Mouse (Mus musculus) layer of hippocampus, postnatal 14 days (tissue): Measurements from ENCODE around the gene Ubald2. TPM values are rescaled to one million over a fixed set of nuclear protein-coding genes. Genes with fewer than 3 reads are reported as not detected.
"Not testable (repeated sequence)": the region's sequence is repeated elsewhere in the genome, so short reads cannot be mapped to it uniquely, and the experiment has no call there.

Experiments used
- DNase-seq, 2 experiments: peaks; one replicate each; pipeline ENCODE4 v3.0.0; 2021 to 2022; ENCODE audit warnings: low spot score in 2 of 2, mixed read lengths in 1 of 2
- total RNA-seq, 2 experiments: library from RNA; stranded (reverse); gene quantifications; 2 replicates each; pipeline ENCODE4 v1.2.3; 2021

Ubald2 gene
- total RNA-seq, 2 experiments from 2014 or later = 38.7 to 41.4 TPM

DNA sequence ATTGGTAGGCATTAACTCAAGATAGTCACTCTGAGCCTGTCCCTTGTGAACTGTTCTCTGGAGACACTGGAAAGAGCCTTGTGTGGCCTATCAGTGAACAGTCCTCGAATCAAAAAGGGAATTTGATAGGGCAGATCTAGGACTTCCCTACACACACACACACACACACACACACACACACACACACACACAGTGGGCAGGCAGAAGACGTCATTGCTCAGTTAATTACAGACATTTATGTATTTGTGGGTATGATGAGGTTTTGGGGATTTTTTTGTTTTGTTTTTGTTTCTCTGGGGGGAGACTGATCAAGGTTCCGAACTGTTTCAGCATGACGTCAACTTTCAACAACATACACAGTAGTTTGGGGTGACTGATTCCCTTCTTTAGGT lies 20.3 kb upstream of the Ubald2 start:
- no peak for DNase-seq

DNA sequence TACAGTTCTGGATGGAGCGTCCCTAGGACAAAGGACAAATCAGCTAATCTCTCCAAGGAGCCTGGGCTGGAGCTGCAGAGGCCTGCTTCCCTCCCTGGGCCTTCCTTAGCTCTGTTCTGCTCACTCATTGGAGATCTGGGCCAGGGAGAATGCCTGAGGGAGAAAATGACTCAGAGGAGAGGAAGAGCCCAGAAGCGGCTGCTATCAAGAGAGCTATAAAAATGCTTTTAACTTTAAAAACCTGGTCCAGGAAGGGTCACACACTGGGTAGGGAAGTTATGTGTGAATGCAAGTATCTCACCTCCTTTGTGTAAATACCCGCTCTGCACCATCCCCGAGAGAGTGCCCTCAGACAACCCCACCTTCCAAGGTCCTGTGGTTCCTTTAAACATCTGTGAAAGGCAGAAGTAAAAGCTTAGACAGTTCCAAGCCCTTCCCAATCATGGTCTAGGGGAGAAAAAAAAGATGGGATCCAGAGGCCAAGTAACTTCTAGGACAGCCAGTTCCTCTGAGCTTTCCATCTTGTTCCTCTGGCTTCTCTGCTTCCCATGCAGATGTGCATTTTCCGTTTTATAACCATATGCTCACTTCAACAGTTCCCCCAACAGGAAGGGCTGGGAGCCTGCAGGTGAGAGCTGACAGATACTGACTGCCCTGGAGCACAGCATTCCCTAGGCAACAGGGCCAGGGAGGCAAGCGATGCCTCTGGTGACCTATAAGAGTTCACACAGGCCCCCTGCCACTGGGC lies 17.5 kb upstream of the Ubald2 start:
- DNase-seq = no peak

GRCm38 (mm10) chr11:116417054-116417453 lies 16.8 kb upstream of the Ubald2 start:
- no peak for DNase-seq

DNA sequence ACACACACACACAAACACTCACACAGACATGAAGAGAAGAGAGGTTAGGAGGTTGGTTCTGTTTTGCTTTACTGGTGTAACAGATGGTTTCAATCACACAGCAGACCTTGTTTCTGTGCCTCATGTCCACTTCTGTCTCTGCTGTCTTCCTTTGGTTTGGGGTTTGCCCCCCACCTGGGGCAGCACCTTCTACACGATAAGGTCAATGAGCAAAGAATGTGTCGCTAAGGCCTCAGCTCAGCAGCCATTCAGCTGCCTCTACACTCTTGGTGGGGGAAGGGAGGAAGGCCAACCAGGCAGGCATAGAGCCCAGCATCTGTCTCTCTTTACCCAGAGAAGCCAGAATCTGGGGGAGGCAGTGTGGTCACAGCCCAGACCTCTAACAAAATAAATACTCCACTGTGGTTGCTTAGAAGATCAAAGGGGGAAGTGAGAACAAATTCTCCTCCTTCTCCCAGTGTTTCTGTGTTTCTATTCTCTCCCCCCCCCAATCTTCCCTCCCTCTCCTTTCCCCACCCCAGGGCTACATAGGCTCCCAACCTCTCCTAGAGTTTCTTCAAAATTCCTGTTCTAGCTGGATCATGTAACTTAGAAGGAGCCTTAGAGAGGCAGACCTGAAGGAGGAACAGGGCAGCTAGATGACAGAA lies 15.6 kb upstream of the Ubald2 start:
- DNase-seq = no peak

DNA sequence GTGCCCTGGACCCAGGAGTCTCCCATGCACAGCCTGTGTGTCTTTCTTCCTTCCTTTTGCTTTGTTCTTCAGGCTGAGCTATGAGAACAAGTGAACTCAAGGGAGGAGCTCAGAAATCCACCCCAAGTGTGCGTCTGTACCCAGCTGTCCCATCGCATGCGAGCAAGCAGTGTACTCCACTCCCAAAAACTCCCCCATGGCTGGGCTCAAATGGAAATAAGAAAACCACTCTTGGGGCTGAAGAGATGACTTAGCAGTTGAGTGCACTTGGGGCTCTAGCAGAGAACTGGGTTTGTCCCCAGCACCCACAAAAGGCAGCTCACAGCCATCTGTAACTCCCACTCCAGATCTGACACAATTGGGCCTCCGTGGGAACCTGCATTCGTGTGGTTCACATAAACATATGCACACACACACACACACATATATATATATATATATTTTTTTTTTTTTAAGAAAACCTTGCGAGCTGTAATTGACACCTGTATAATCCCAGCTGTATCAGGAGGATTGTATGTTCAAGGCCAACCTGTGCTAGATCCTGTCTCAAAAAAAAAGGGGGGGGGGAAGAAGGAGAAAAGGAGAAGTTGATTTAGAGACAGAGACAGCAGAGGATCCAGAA lies 14.9 kb upstream of the Ubald2 start:
- no peak for DNase-seq

DNA sequence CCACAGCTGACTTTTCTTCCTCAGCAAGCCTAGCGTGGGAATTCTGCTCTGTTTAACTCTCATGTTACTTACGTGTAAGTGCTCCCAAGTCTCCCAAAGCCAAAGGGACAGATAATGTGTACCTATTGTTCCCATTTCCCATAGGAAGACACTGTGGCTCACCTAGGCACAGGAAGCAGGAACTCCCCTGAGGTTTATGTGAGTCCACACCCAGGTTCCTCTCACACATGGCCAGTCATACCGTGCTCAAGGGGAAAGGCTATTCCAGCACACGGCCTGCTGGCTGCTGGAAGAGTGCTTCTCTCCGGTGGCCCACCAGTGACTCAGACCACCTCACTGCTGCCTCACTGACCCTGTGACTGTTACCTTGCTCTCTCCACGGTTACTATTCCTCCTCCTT lies 12.8 kb upstream of the Ubald2 start:
- no peak for DNase-seq

- DNase-seq = no peak
Measured at GRCm38 (mm10) chr11:116422562-116422961, 11.3 kb upstream of the Ubald2 start.

GRCm38 (mm10) chr11:116423214-116423613 lies 10.7 kb upstream of the Ubald2 start:
- no peak for DNase-seq

DNA sequence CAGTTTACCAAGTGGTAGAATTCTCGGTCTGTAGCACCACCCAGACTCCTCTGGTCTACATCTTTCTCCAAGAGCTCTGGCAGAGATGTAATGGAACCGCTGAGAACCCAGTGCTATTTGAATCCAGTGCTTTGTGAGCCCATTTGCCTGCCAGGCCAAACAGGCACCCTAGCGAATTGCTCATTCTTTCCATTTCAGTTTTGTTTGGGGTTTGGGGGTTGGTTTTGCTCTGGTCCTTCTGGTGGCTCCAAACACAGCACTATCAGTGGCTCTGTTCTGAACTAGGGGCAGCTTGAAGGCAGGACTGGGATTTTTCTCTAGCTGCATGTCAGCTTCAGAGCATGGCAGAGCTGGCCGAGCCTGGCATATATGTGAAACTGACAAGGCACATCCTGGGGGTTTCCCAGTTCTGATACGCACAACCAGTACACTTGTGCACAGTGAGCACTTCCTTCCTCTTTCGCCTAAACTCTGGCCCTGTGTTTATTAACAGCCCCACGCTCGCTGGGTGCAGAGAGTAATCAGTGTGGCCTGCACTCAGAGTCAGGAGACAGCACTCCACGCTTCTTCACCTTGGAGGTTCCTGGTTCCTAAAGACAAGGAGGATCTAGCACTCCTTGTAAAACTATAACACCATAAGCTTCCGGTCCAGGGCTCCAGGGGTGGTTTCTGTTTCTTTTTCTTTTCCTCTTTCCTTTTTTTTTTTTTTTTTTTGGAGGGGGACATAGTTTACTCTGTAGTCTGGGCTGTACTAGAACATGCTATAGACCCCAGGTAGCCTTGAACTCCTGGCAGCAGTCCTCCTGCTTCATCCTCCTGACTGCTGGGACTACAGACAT lies 9.9 kb upstream of the Ubald2 start:
- DNase-seq = no peak

- DNase-seq = no peak
Measured at GRCm38 (mm10) chr11:116424621-116425407, 9.1 kb upstream of the Ubald2 start.

- DNase-seq = not testable (repeated sequence)
Measured at GRCm38 (mm10) chr11:116426328-116426727, 7.6 kb upstream of the Ubald2 start.

DNA sequence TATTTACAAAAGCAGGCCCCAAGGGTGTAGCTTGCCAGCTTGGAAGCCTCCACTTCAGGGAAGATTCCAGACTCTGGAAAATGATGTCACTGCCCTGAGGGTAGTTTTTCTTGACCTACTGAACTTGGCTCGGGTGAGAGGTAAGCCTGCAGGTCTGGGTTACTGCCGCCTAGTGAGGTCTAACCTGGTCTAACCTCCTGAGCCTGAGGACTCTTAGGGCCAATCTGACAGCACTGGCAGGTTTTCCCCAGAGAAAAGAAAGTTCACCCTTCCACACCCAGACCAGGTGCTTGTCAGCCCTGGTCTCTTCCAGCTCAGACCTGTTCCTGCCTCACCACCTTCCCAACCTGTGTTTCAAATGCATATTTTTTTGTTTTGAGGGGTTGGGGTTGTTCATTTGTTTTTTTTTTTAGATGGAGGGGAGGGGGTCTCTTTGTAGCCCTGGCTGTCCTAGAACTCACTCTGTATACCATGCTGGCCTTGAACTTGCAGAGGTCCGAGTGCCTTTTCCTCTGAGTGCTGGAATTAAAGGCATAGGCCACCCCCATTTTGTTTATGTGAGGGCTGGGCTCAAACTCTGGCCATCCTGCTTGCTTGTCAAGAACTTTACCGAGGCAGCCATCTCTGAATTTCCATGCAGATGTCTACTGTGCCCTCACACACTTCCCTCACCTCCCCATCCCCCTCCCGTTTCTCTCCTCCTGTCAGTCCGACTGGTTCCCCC lies 6.9 kb upstream of the Ubald2 start:
- no peak for DNase-seq

GRCm38 (mm10) chr11:116428872-116429859 lies 4.7 kb upstream of the Ubald2 start:
- no peak for DNase-seq

DNA sequence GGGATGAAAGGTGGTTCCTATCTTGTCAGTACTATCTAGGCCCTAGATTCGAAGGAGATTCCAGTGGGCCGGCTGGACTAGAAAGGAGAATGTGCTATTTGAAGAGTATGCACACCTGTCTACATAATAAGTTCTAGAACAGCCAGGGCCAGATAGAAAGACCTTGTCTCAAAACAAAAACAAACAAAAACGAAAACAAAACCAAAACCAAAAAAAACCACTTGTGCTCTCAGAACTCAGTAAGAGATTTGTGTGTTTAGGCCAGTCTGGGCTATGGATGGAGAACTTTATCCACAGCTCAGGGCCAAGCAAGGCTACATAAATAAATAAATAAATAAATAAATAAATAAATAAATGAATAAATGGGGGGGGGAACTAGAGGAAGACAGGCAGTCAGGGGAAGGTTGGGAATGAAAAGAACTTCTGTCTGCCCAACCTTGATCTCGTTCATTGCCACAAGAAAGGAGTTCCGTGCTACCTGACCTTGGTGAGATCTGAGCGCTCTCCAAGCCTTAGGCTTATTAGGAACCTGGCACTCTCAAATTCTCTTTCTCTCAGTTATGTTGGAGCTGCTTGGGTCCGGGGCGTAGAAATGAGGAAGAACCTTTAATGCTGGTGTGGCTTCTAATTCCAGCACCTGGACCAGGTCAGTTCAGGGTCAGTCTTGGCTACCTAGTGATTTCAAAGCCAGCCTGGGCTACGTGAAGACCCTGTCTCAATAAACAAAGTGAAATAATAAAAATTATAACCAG lies 3.9 kb upstream of the Ubald2 start:
- DNase-seq = no peak

- no peak for DNase-seq
Measured at GRCm38 (mm10) chr11:116430723-116431427, 3.0 kb upstream of the Ubald2 start.

GRCm38 (mm10) chr11:116431428-116432077 lies 2.3 kb upstream of the Ubald2 start:
- no peak for DNase-seq

- DNase-seq = no peak
Measured at GRCm38 (mm10) chr11:116432127-116432526, 1.8 kb upstream of the Ubald2 start.
